Mouse (Mus musculus): Measurements from ENCODE around the gene Tmem110.

Tmem110 gene

GRCm38 (mm10) chr14:30825476-30826131 is at the start of gene Tmem110:
Tmem110 (plus strand) TSS chr14:30825590.
- DNase-seq, result peak; percentile 89

- no peak for DNase-seq
These were observed 40.8 kb upstream of the Tmem110 start for GRCm38 (mm10) chr14:30784614-30785013.

- DNase-seq, result no peak
These were observed 35.9 kb upstream of the Tmem110 start for GRCm38 (mm10) chr14:30789471-30789870.

DNA sequence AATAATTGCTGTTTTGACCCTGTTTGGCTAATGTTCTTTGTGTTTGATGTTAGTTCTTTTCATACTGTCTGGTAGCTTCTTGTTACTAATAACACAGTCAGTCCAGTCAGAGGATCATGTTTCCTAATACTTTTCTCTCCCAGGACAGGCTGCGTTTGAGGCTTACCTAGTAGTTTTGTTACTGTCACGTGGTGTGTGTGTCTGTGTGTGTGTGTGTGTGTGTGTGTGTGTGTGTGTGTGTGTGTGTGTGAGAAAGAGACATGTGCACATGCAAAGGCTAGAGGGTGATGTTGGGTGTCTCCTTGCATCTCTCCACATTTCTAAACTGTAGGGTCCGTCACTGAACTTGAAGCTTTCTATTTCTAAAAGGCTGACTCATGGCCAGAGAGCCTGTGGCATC is 32.5 kb upstream of the Tmem110 start:
- no peak for DNase-seq

- DNase-seq, result no peak
These were observed 23.6 kb upstream of the Tmem110 start for GRCm38 (mm10) chr14:30801756-30802155.

DNA sequence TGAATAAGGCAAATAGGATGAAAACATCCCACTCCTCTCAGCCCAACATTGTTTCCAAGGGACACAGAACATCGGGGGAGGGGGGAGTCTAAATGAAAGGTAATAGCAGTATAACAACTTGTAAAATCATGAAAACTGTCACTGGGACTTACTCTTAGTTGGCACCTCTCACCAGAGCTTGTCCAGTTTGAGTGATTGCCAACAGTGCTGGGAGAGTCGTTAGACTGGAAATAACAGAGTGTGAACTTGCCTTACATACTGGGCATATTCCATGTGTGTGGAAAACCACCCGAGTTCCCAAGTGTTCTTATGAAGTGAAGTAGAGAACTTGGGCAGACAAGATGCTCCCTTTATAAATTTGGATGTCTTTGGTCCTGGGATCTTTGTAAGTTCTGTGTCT is 4.3 kb upstream of the Tmem110 start:
- no peak for DNase-seq

- no peak for DNase-seq
These were observed 864 bp upstream of the Tmem110 start for GRCm38 (mm10) chr14:30824456-30824995.

DNA sequence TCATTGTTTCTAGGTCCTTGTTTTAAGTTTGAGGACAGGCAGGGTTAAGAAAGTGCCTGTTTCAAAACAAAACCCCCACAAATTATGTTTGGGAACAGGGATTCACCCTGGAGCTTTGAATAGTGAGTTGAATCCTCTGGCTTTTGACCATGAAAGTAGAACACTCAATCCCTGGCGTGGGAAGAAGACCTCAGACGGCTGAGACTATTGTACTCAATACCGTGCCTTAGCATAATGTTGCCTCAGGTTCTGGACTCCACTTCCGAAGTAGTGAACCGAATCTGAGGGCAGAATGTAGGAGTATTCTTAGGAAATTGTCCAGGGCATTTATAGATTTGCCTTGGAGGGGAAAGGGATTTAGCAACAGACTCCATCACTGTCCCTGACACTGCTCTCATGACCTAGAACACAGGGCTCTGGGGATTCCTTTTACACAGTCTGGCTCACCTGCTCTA is 342 bp upstream of the Tmem110 start:
- DNase-seq, result no peak

GRCm38 (mm10) chr14:30826174-30827140 is 1.1 kb downstream of the Tmem110 start:
- no peak for DNase-seq

DNA sequence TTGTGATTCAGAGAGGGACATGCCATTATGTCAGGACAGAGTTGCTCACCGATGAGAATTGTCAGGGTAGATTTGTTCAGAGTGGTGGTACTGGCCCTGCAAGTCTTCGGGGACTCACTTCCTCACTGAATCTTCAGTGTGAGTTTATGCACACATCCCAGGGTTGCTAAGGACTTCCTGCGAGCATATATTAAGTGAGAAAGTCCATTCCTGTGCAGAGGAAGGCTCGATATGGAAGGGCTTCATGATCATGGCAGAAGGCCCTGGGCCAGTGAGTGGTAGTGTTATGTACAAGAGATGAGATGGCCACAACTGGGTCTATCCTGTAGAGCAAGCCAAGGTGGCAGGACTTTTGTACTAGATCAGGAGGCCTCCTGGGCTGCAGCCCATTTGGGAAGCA is 2.1 kb downstream of the Tmem110 start:
- DNase-seq, result no peak

DNA sequence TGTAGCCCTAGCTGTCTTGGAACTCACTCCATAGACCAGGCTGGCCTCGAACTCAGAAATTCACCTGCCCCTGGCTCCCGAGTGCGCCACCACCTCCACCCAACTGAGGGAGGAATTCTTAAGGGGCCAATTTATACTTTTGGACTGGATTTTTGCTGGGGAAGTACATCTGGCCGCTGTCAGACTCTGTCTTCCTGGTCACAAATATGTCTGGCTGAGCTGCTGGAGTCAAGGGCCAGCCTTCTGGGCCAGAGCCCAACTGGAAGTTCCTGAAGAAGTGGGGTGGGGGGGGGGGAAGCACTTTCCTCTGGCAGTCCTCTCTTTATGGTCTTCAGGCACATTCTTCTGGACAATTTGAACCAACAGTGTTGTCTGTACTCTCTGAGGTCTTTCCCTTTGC is 2.7 kb downstream of the Tmem110 start:
- DNase-seq, result no peak

- DNase-seq, result peak; percentile 24
These were observed 3.5 kb downstream of the Tmem110 start for GRCm38 (mm10) chr14:30828635-30829460.

- no peak for DNase-seq
These were observed 12.1 kb downstream of the Tmem110 start for GRCm38 (mm10) chr14:30837416-30837996.

DNA sequence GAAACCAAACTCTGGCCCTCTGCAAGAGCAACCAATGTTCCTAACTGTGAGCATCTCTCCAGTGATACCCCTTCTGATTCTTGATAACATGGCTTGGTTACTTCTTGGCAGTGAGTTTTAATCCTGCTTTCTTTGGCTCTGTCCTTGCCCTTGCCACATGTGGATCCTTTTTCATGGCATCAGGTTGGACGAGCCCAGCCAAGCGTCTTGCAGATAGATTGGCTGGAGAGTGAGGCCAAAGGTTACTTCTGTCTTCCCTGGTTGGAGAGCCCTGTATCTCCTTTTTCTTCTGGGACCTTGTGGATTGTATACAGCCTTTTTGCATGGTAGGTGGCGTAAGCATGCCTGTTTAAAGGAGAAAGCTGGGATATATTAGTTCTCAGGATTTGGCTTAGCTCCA is 18.3 kb downstream of the Tmem110 start:
- DNase-seq, result no peak

- no peak for DNase-seq
These were observed 25.1 kb downstream of the Tmem110 start for GRCm38 (mm10) chr14:30850504-30850903.

DNA sequence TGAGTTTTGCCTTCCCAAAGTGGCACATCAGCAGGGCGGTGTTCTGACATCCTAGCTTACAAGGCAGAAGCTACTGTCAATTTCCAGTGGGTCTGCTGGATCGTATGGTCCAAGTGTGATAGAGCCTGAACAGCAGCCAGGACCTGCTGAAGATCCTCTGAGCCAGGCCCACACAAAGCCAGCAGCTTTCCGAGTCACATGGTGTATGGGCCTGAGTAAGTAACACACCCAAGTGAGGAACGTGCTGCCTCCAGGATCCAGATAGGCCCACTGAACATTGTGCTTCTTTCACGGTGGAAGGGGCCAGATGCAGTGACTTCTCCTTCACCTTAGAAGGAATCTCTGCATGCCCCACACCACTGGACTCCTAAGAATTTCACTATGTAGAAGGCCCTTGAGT is 26.9 kb downstream of the Tmem110 start:
- DNase-seq, result no peak

DNA sequence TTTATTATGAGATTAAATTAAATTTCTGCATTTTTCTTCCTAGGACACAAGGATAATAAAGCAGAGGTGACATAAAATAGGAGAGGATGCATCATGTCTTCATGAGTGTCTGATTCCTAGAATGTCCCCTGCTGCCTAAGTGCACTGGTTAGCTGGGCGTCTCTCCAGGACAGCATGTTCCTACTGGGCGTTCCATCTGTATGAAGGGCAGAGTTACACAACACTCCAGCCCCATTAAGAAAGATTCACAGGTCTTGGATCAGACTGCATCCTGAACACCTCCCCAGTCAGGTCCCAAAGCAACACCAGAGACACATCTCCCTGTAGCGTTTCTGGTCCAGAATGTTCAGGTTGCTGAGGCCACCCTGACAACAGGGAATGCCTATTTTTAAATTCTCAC is 29.9 kb downstream of the Tmem110 start:
- no peak for DNase-seq

GRCm38 (mm10) chr14:30856885-30857507 is 31.6 kb downstream of the Tmem110 start:
- DNase-seq, result no peak

DNA sequence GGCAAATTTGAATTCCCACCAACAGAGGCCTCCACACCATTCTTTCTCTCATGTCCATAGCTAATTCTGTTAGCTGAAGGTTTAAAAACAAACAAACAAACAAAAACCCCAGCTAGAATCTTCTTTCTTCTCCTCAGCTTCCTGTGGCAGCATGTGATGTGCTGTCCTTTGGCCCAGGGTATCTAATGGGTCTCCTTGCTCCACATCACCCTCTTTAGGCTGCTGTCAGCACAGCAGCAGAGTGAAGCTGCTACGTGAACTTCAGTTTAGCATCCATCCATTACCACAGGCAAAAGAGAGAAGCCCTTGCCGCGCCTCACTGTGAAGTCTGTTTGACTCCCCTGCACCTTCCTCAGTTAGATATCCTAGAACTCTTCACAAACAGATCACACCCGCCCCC is 32.6 kb downstream of the Tmem110 start:
- no peak for DNase-seq

DNA sequence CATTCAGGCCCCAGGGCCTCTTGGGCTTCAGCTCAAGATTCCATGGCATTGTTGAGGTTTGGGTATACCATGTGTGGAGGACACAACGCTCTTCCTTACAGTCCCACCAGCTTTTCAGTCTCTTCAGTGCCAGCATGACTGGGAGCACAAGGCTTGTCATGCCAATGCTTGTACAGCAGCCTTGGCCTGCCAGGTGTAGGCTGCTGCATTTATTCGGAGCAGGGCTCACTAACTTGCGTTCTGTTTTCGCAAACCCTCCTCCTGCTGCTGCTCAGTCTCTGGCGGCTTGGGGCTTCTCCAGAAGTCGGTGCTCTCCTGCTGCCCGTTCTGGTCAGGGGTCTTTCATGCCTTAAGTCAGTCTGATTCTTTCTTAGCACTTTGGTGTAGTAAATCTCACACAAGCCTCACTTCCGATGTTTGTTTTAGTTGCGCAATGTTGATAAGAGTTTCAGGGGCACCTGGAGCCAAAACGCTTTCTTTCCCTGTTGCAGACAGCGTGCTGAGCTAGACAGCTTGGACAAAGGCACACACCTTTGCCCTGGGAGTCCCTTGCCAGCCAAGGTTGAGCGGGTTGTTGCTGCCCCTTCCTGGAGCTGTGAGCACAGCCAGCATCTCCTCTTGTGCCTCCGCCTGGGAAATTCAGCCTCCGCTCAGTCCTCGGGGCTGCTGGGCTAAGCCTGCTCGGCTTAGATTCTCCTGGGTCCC is 36.2 kb downstream of the Tmem110 start:
- DNase-seq, result no peak

GRCm38 (mm10) chr14:30862368-30862767 is 37.0 kb downstream of the Tmem110 start:
- DNase-seq, result no peak
